Mouse (Mus musculus): Measurements from ENCODE around the gene Cacna1i.

The Cacna1i gene

DNA sequence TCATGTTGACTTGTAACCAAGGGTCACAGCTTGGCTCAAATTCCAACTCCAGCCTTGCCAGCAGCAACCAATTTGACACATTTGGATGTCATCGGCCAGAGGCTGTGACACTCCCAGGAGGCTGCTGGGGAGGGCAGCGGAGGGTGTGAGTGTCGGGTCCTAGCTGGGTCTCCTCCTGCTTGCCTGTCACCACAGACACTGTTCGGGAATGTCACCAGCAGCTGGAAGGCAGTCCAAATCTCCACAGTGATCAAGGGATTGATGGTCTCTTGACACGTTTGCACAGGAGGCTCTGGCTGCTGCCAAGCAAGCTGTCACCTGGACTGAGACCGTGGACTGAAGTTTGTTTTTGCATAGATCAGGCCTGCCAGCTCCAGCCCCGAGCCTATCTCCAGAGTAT is 123.6 kb downstream of the Cacna1i start:
- no peak for DNase-seq (ENCODE audit: low spot score)

DNA sequence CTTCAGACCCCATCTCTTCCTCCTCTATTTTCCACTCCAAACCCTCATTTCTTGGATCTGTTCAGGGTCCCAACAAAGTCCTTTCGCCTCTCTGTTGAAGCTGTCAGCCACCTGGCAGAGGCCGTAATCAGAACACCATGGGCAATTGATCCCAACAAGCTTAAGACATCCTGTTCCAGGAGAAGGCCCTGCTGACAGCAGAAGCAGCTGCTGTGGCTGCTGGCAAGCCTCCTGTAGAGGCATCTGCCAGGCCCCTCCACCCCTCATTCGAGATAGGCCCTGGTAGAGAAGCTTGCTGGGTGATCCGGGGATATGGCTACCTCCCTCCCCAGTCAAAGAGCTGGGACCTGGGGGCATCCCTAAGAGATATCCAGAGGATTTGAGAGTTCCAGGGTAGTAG is 126.0 kb downstream of the Cacna1i start:
- DNase-seq (ENCODE audit: low spot score), result no peak

DNA sequence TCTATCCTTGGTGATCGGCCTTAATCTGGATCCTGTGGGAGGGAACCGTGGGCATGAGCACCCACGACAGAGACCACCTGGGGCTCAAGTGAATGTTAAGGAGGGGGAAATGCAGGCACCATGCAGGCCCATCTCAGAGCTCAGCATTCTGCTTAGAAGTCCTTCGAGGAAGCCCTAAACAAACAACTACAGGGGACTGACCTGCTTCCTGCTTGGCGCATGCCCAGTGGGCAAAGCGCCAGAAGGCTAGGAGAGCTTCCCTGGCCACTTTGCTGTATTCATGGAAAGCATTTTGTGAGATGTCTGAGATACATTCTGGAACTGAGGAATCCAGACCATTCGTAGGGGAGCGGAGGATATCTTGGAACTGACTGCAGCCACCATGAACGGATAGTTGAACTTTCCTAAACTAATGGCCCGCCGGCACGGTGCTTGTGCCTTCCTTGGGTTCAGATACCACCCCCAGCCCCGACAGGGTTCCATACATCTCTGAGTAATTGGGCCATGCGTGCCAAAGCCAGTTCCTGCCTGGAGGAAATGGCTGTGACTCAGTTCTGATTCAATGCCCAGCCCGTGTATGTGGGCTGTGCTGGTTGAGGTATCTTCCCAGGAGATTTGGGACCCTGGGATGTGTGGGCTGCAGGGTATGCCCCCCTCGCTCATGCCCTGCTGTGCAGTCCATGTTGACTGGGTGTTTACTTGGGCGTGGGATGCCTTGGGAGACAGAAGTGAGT is 127.1 kb downstream of the Cacna1i start:
- no peak for DNase-seq (ENCODE audit: low spot score)

DNA sequence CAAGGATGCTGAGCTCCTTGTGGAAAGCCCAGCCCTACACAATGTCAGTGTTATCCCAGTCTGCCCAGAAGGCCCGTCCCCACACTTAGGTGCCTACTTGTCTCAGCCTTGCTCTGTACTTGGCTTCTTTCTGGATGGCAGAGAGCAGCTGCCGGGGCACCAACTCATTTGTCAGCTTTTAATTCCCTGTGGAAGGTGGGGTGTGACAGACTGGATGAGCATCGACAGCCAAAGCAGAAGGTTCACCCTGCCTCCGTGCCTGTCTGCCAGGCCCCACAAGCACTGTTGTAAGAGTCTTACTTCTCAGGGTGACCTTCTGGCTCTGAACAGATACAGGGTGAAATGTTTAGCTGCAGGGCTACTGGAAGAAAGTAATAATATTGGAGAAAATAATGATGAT is 128.1 kb downstream of the Cacna1i start:
- DNase-seq (ENCODE audit: low spot score), result no peak

DNA sequence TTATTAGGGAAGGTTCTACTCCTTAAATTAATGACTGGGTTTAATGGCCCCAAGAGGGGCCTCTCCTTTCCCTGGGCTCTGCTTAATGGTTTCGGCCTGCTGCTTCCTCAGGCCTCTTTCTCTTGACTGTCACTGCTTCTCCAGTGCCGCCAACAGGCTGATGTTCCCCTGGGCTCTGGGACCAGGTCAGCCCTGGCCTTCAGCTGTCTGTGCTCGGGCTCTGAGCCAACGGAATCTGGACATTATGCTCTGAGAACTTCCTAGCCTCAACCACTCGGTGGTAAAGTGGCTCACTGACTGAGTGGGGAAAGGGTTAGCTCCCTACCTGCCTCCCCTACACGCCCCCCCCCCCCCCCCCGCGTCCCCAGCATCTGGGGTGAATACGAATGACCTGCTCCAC is 130.0 kb downstream of the Cacna1i start:
- DNase-seq (ENCODE audit: low spot score), result no peak

DNA sequence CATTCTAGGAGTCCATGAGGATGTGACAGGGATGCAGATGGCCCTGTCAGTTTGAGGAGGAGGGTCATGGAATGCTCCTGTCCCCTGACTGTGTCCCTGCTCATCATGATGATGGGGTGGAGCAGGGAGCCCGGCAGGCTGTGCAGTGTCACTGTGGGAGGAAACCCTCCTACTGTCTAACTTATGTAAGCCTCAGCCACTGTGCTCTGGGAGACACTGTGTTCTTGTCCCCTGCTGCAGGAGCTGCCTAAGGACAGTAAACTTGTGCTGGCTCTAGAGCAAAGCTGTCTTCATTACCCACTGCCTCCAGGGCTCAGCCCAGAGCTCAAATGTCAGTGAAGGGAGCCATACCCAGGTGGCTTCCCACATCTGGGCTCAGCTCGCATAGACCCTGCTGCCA is 131.1 kb downstream of the Cacna1i start:
- DNase-seq (ENCODE audit: low spot score), result no peak

DNA sequence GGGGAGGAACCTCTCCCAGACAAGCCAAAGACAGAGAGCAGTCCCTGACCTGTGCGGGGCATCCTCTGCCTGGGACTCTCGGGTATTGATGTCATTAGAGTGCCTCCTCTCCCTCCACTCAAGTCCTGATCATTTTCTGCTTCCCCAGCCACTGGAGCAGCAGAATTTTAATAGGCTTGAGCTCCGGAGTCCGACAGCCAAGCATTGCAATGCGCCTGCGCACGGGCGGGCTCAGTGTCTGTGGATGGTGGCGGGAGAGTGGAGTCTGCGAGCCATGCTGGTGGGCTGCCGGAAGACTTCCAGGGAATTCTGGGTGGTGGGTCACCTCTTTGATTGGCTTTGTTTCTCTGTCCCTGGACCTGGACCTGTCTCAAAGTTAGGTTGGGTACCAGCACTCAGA is 143.3 kb downstream of the Cacna1i start:
- DNase-seq (ENCODE audit: low spot score), result no peak

DNA sequence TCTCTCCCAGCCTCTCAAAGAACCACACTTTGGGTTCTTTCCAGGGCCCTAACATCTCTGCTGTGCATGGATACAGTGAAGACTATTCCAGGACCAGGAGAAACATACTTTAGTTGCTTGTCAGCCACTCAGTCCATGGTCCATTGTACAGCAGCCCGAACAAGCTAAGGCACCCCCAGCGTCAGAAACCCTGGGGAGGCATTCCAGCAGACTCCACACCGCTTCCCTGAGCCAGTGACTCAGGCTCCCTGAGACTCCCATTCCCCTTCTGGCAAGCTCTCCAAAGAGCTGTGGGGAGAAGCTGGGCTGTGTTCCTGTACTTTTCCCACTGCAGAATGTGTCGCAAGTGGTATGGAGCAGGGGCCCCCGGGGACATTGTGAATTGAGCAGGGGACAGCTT is 149.9 kb downstream of the Cacna1i start:
- DNase-seq (ENCODE audit: low spot score), result no peak

DNA sequence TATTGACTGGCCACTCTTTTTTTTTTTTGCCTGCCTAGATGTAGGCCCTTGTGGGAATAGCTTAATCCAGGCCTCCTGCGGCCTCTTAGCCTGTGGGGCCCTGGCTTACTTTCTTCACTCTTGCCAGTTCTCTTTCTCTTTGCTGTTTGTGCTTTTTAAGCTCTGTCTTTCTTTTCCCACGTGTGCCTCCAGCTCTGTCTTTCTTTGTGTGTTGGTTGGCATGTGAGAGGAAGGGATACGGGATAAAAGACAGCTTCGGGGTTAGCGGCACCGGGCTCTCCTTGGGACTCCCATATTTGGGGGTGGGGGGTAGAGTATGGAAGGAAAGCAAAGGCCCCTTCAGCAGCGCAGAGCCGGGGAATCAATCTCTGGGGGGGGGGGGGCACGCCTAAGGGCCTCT is 151.0 kb downstream of the Cacna1i start:
- no peak for DNase-seq (ENCODE audit: low spot score)

DNA sequence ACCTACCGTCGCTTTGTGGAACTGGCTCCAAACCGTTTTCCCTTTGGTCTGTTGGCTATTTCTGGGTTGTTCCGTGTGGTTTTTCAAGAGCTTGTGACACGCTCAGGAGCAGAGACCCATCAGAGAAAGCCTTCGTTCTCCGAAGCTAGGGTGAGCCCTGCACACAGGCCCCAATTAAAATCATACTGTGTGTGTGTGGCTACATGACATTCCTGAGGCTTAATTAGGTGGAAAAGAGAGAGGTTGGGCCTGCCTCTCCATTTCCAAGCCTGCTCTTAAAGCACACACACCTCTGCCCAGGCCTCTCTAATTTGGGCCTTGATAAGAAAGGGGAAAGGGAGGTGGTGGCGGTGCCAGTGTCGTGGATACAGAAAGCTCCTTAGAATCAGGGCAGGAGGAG is 151.4 kb downstream of the Cacna1i start:
- no peak for DNase-seq (ENCODE audit: low spot score)

DNA sequence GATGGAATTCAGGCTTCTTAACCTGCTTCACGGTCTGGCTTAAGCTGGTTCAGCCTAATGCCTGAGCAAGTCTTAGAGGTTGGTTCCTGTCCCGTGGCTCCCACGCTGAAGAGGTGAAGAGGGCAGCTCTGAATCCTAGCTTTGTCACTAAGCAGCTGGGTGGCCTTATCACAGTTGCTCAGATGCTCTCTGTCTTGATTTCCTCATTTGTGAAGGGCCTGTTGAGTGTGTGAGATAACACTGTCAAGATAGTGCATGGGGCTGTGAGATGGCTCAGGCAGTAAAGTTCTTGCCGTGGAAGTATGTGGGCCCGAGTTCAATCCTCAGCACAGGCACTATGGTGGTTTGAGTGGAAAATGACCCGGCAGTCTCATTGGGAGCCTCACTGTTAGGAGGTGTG is 153.2 kb downstream of the Cacna1i start:
- no peak for DNase-seq (ENCODE audit: low spot score)

DNA sequence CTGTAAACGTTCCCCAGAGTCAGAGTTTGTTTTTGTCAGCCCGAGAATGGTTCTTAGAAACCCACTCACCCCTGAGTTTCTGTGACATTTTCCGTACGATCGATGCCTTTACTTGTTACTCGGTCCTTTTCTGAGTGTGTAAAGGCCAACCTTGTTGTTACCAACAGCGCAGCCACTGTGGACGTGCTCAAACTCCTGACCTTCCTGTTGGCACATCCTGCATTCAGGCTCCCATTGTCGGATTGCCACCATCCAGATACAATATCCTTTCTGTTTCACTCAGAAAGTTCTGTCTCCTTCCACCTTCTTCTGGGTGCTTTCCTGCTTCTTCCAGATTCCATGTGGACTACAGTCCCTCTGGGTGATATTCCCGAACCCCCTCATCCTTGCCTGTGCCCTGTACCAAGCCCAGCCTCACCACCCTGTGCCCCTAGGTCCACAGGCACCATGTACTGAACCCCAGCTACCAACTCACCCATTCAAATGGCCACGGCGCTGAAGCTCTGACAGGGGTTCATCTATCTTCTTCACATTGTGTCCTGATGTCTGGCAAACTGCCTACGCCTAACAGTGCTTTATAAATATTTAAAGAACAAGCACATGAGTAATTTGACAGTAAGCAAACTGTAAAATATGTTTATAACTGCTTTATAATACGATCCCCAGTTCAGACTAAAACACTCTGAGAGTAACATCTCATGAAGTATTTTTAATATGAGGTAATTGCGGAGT is 159.1 kb downstream of the Cacna1i start:
- no peak for DNase-seq (ENCODE audit: low spot score)

Data from yolk sac, embryonic 10.5 days (tissue).